Mouse (Mus musculus): ENCODE measurements around the gene Hcn2. TPM values are rescaled to one million over a fixed set of nuclear protein-coding genes. Genes with fewer than 3 reads are reported as not detected.
A peak's percentile ranks its signal among the peaks of the same experiment; 100 is the strongest.

Gene Hcn2
- polyA plus RNA-seq, 1 experiment from 2014 or later, result 0.04 TPM

DNA sequence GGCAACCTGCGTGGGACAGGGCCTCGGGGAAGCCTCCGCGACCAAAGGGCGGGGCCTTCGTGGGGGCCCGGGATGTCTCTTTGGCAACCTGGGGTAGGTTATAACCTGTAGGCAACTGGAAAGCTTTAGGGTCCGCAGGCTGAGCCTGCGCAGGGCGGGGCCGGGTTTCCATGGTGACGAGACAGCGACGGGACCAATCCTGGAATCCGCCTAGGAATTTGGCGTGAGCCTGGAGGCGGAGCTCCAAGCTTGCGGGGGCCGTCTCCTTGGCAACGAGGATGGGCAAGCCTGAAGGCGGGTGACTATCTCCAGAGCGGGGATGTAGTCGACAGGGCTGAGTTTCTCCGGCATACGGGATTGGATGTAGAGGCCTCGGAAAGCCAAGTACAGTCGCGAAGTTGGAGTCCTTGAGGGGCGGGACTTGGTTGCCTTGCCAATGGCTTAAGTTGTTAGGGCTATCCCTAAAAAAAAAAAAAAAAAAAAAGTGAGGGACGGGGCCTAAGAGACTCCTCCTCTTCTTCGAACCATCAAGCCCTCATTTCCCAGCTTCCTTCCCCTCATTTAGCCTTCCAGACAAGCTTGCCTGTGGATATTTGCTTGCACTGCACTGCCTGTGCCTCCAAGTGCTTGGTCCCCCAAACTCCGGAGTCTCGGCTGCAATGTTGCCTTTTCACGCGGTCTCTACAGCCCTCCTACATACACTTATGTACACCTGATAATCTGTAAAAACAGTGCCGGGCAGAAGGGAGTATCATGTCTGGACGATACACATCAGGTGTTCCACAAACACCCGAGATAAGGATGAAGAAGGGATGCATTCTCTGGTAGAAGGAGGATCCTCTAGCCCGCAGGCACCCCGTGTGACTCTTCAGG lies 51.2 kb downstream of the Hcn2 start:
- Histone ChIP-seq H3K36me3 (replicated peaks; ENCODE audit: insufficient read depth, low read length) (peaks cover 2% of the 10 kb centered on the region; the same call in 1 of the 2 replicates), H3K9ac (replicated peaks) (peak overlapping the region; percentile 96), H3K4me1 (ENCODE audit: insufficient read depth) (peaks cover 30% of the 10 kb centered on the region), H3K4me2 (ENCODE audit: low read depth, low read length) (peak overlapping the region; percentile 85), H3K9me3 (ENCODE audit: low read length) (0 out of 2 replicates have a peak, but pooled peaks cover 4% of the 10 kb centered on the region), H3K27me3 (ENCODE audit: insufficient read depth, low read length) (no peaks in the 10 kb centered on the region), H3K27ac (ENCODE audit: low read depth) (peak overlapping the region; percentile 71), H3K4me3 (ENCODE audit: low read depth, low read length) (peak overlapping the region; percentile 96)
- TF ChIP-seq CTCF (IDR thresholded peaks at IDR 0.05; ENCODE audit: low read depth) (no peak), EP300 (IDR thresholded peaks at IDR 0.05; ENCODE audit: low read depth) (no peak)
- WGBS (ENCODE audit: insufficient replicate concordance), result 12% methylated on average over 40 of the region's 40 CpGs
- DNase-seq (peak; percentile 81), ATAC-seq (peak; percentile 38)

DNA sequence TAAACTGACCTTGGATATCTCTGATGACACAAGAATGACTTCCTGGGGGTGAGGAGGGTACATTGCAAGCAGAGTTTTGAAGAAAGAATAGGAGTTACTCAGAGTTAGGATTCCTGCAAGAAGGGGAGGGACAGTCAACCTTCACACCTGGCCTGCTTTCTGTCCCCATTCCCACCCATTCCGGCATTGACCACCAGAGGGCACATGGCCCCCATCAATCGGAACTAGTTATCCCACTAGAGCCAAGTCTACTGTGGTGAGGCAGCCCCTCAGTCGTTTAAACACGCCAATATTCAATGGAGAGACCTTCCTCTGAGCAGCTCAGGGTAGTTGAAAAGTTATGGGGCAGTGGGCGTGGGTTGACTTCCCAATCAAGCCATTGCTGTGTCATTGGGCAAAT lies 52.0 kb downstream of the Hcn2 start:
- TF ChIP-seq CTCF (IDR thresholded peaks at IDR 0.05; ENCODE audit: low read depth), result peak; percentile 96
- no peak for TF ChIP-seq EP300 (IDR thresholded peaks at IDR 0.05; ENCODE audit: low read depth)
- Histone ChIP-seq H3K36me3 (replicated peaks; ENCODE audit: insufficient read depth, low read length) (0 out of 2 replicates have a peak, but pooled peaks cover 2% of the 10 kb centered on the region), H3K9me3 (ENCODE audit: low read length) (0 out of 2 replicates have a peak, but pooled peaks cover 4% of the 10 kb centered on the region), H3K9ac (replicated peaks) (no peak overlapping the region), H3K27ac (ENCODE audit: low read depth) (no peak overlapping the region), H3K27me3 (ENCODE audit: insufficient read depth, low read length) (no peaks in the 10 kb centered on the region), H3K4me3 (ENCODE audit: low read depth, low read length) (no peak overlapping the region), H3K4me1 (ENCODE audit: insufficient read depth) (peaks cover 30% of the 10 kb centered on the region), H3K4me2 (ENCODE audit: low read depth, low read length) (no peak overlapping the region)
- WGBS (ENCODE audit: insufficient replicate concordance), result 5% methylated on average over 5 of the region's 5 CpGs
- no peak for ATAC-seq
- peak; percentile 83 for DNase-seq

DNA sequence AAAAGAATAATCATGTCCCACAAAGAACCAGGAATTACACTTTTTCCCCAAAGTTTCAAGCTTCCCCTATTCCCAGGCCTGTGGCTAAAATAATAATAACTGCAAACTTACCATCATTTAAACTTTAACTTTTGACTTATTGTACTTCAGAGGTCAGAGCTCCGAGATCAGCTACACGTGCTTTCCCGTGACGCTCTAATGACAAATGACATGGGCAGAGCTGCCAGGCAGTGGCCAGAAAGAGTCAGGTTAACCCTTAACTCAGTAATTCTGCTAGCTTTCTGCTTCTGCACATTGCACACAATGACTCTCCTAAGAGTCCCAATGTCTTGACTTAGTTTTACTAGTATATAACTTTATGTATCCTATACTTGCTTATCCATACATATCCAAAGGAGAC lies 52.9 kb downstream of the Hcn2 start:
- Histone ChIP-seq H3K9ac (replicated peaks) (no peak overlapping the region), H3K9me3 (ENCODE audit: low read length) (0 out of 2 replicates have a peak, but pooled peaks cover 4% of the 10 kb centered on the region), H3K36me3 (replicated peaks; ENCODE audit: insufficient read depth, low read length) (no peaks in the 10 kb centered on the region), H3K27ac (ENCODE audit: low read depth) (no peak overlapping the region), H3K4me3 (ENCODE audit: low read depth, low read length) (no peak overlapping the region), H3K27me3 (ENCODE audit: insufficient read depth, low read length) (no peaks in the 10 kb centered on the region), H3K4me2 (ENCODE audit: low read depth, low read length) (no peak overlapping the region), H3K4me1 (ENCODE audit: insufficient read depth) (peaks cover 22% of the 10 kb centered on the region)
- 54% methylated on average over 4 of the region's 4 CpGs for WGBS (ENCODE audit: insufficient replicate concordance)
- no peak for ATAC-seq
- no peak for DNase-seq
- TF ChIP-seq EP300 (IDR thresholded peaks at IDR 0.05; ENCODE audit: low read depth), result no peak
- TF ChIP-seq CTCF (IDR thresholded peaks at IDR 0.05; ENCODE audit: low read depth), result no peak

DNA sequence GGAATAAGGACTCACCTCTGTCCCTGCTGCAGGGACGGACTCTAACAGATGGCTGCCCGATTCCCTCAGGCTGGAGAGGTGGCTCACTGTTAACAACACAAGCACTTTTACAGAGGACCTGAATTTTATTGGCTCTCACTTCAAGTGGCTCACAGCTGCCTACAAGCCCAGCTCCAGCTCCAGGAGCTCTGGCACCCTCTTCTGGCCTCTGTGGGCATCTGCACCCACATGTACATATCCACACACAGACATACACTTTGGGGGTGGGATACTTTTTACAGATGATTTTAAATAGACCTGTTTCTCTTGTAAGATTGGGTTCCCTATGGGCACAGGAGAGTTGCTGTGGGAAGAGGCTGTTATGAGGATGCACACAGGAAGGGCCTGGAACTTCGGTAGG lies 55.9 kb downstream of the Hcn2 start:
- H3K4me1 ChIP-seq (ENCODE audit: insufficient read depth), result peaks cover 13% of the 10 kb centered on the region
- H3K27ac ChIP-seq (ENCODE audit: low read depth), result no peak overlapping the region
- no peak overlapping the region for H3K4me3 ChIP-seq (ENCODE audit: low read depth, low read length)
- ATAC-seq (no peak), DNase-seq (peak; percentile 15)
- 91% methylated on average over 3 of the region's 3 CpGs for WGBS (ENCODE audit: insufficient replicate concordance)
- H3K9me3 ChIP-seq (ENCODE audit: low read length), result 0 out of 2 replicates have a peak, but pooled peaks cover 4% of the 10 kb centered on the region
- no peak overlapping the region for H3K4me2 ChIP-seq (ENCODE audit: low read depth, low read length)
- no peak overlapping the region for H3K9ac ChIP-seq (replicated peaks)
- no peaks in the 10 kb centered on the region for H3K36me3 ChIP-seq (replicated peaks; ENCODE audit: insufficient read depth, low read length)
- H3K27me3 ChIP-seq (ENCODE audit: insufficient read depth, low read length), result peaks cover 6% of the 10 kb centered on the region; the same call in 1 of the 2 replicates
- TF ChIP-seq EP300 (IDR thresholded peaks at IDR 0.05; ENCODE audit: low read depth), result no peak
- peak; percentile 47 for TF ChIP-seq CTCF (IDR thresholded peaks at IDR 0.05; ENCODE audit: low read depth)

DNA sequence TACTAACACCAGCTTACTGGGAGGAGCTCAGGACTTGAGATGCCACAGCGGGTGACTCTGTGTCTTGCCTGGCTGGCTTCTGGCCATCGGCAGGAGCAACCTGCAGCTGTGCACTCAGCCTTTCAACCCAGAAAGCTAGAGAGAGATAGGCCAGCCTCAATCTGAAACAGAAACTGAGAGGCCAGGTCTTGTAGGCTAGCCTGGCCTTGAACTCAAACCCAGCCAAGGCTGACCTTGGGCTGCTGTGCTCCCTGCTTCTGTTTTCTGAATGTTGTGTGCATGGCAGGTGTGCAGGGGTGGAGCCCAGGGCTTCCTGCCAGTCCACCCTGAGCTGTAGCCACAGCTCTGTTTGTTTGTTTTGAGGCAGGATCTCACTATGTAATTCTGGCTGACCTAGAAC lies 56.8 kb downstream of the Hcn2 start:
- Histone ChIP-seq H3K36me3 (replicated peaks; ENCODE audit: insufficient read depth, low read length) (no peaks in the 10 kb centered on the region), H3K27ac (ENCODE audit: low read depth) (no peak overlapping the region), H3K4me3 (ENCODE audit: low read depth, low read length) (no peak overlapping the region), H3K4me1 (ENCODE audit: insufficient read depth) (peaks cover 10% of the 10 kb centered on the region), H3K9me3 (ENCODE audit: low read length) (0 out of 2 replicates have a peak, but pooled peaks cover 4% of the 10 kb centered on the region), H3K4me2 (ENCODE audit: low read depth, low read length) (no peak overlapping the region), H3K9ac (replicated peaks) (no peak overlapping the region), H3K27me3 (ENCODE audit: insufficient read depth, low read length) (peaks cover 14% of the 10 kb centered on the region)
- WGBS (ENCODE audit: insufficient replicate concordance), result 67% methylated on average over 2 of the region's 2 CpGs
- TF ChIP-seq EP300 (IDR thresholded peaks at IDR 0.05; ENCODE audit: low read depth) (no peak), CTCF (IDR thresholded peaks at IDR 0.05; ENCODE audit: low read depth) (no peak)
- ATAC-seq (peak; percentile 37), DNase-seq (peak; percentile 13)

DNA sequence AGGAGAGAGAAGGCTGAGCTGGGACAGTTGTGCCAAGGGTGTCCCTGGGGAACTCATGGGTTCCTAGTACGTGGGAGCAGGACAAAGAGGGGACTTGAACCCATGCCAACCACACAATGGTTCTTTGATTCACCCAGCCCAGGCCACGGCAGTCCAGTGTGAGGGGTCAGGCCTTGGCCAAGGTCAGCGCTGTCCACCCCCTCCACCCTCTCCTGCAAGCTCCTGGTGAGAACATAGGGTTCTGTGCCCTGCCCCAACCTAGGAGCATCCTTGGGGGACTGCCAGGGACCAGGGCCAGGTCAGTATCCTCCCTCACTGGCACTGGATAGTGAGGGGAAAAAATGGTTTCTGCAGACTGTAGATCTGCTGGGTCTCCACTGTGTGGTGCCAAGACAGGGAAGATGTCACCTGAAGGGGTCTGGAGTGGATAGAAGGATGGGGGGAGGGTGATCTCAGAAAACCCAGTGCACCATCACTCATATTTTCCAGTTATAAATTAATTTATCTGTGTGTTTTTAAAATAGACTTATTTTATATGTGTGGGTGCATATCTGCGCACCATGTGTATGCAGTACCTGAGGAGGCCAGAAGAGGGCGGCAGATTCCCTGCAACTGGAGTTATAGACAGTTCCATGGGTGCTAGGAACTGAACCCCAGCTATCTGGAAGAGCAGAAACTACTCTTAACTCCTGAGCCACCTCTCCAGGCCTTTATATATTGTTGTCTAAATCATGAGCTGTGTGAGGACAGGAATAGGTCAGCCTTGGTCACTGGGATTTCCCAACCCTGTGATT lies 58.2 kb downstream of the Hcn2 start:
- Histone ChIP-seq H3K4me1 (ENCODE audit: insufficient read depth) (peaks cover 7% of the 10 kb centered on the region), H3K36me3 (replicated peaks; ENCODE audit: insufficient read depth, low read length) (no peaks in the 10 kb centered on the region), H3K9me3 (ENCODE audit: low read length) (0 out of 2 replicates have a peak, but pooled peaks cover 4% of the 10 kb centered on the region), H3K27me3 (ENCODE audit: insufficient read depth, low read length) (peaks cover 28% of the 10 kb centered on the region), H3K9ac (replicated peaks) (no peak overlapping the region), H3K4me3 (ENCODE audit: low read depth, low read length) (no peak overlapping the region), H3K4me2 (ENCODE audit: low read depth, low read length) (no peak overlapping the region), H3K27ac (ENCODE audit: low read depth) (no peak overlapping the region)
- DNase-seq (peak; percentile 15), ATAC-seq (no peak)
- WGBS (ENCODE audit: insufficient replicate concordance), result 68% methylated on average over 5 of the region's 5 CpGs
- TF ChIP-seq EP300 (IDR thresholded peaks at IDR 0.05; ENCODE audit: low read depth), result no peak
- TF ChIP-seq CTCF (IDR thresholded peaks at IDR 0.05; ENCODE audit: low read depth), result peak; percentile 55

Measured in liver, postnatal 0 days (tissue).